Mouse (Mus musculus) hindbrain, embryonic 14.5 days (tissue): ENCODE measurements around the gene Suclg1. TPM values are rescaled to one million over a fixed set of nuclear protein-coding genes. Genes with fewer than 3 reads are reported as not detected.

Source experiments
- ATAC-seq: fragments of 200-750 bp; cut with Nextera tagmentation; 2 replicates; pipeline ENCODE4 v1.8.0; 2017; ENCODE audit warnings: moderate number of reproducible peaks, mild to moderate bottlenecking, moderate TSS enrichment, moderate library complexity; ENCODE audit not compliant: low FRiP score
- DNase-seq: peaks from one replicate; pipeline ENCODE4 v3.0.0-alpha.2; 2015; ENCODE audit warnings: low spot score
- H3K27ac ChIP-seq: fragments of 300-500 bp; sonication (generic); 2 replicates; pipeline ENCODE4 v1.5.1; 2014; ENCODE audit warnings: mild to moderate bottlenecking, moderate library complexity
- H3K27me3 ChIP-seq: fragments of 300-500 bp; sonication (generic); 2 replicates; pipeline ENCODE4 v1.6.1; 2014; ENCODE audit warnings: mild to moderate bottlenecking, low read length, mixed read lengths; ENCODE audit not compliant: control insufficient read depth, insufficient read depth
- H3K36me3 ChIP-seq: fragments of 300-500 bp; sonication (generic); replicated peaks from 2 replicates; pipeline ENCODE4 v1.6.1; 2014; ENCODE audit not compliant: control insufficient read depth, insufficient read depth
- H3K4me1 ChIP-seq: fragments of 300-500 bp; sonication (generic); replicated peaks from 2 replicates; pipeline ENCODE4 v1.6.1; 2014; ENCODE audit warnings: antibody characterized with exemption, low read length, mixed read lengths; ENCODE audit not compliant: control insufficient read depth, insufficient read depth
- H3K4me2 ChIP-seq: fragments of 300-500 bp; sonication (generic); replicated peaks from 2 replicates; pipeline ENCODE4 v1.6.1; 2014; ENCODE audit warnings: mild to moderate bottlenecking, moderate library complexity
- H3K4me3 ChIP-seq: fragments of 300-500 bp; sonication (generic); replicated peaks from 2 replicates; pipeline ENCODE4 v1.5.1; 2014; ENCODE audit warnings: mild to moderate bottlenecking, low read length
- H3K9ac ChIP-seq: fragments of 300-500 bp; sonication (generic); 2 replicates; pipeline ENCODE4 v1.6.1; 2014
- H3K9me3 ChIP-seq: fragments of 300-500 bp; sonication (generic); 2 replicates; pipeline ENCODE4 v1.6.1; 2016; ENCODE audit warnings: low read length; ENCODE audit not compliant: control insufficient read depth
- WGBS: fragments of 180-500 bp; shearing (Covaris S2); extraction: QIAGEN DNeasy Blood & Tissue Kit; methylation state at CpG from one replicate; pipeline ENCODE4 v1.1.7; 2014; 5-methylcytosine and 5-hydroxymethylcytosine counted together
- polyA plus RNA-seq: library from polyadenylated mRNA; unstranded; fragments of >200 nt; fragmentation: Nextera tagmentation; extraction: Ambion mirVana; gene quantifications from 2 replicates; pipeline ENCODE4 v1.2.1, GENCODE M21; 2014

Suclg1 gene
- polyA plus RNA-seq, 1 experiment from 2014 or later: 151 TPM

DNA sequence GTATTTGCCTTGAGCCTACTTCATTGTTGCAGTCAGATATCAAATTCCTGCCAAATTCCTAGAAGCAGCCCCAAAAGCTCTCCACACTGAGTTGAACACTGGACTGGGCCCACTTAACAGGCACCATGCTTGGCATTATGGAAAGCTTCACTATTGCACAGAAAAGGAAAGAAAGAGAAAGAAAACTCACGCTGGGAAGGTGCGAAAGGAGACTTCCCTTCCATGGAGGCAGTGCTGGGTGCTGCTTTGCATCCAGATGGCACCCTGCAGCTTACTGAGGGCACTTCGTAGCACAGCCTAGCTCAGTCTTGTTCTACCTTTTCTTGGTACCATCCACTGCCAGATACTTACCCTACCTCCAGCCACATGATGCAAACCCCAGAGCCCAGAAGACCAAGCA, 12.5 kb upstream of the Suclg1 start:
- Histone ChIP-seq H3K4me3 (no peak overlapping the region), H3K36me3 (no peaks in the 10 kb centered on the region), H3K9me3 (no peaks in the 10 kb centered on the region), H3K4me2 (no peak overlapping the region), H3K27me3 (no peaks in the 10 kb centered on the region), H3K9ac (no peak overlapping the region), H3K27ac (no peak overlapping the region), H3K4me1 (no peaks in the 10 kb centered on the region)
- ATAC-seq: no peak
- no peak for DNase-seq
- 60% methylated on average over 3 of the region's 3 CpGs for WGBS

DNA sequence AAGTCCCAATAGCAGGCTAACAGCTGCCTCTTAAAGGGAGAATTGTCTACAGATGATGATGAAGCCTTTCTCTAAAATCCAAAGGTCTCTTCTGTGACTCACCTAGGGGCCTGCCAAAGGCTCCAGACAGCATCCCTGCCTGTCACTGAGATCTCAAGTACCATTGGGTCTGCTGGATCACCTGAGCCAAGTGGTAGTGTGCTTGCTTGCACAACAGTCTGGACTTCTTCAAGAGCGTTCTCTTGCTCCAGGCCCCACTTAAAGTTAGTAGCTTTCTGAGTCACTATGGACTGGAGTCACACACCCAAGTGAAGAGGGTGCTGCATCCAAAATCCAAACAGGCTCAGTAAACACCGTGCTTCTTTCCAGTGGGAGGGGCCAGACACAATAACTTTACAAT, 1.4 kb upstream of the Suclg1 start:
- H3K27ac ChIP-seq: no peak overlapping the region
- 76% methylated on average over 2 of the region's 2 CpGs for WGBS

DNA sequence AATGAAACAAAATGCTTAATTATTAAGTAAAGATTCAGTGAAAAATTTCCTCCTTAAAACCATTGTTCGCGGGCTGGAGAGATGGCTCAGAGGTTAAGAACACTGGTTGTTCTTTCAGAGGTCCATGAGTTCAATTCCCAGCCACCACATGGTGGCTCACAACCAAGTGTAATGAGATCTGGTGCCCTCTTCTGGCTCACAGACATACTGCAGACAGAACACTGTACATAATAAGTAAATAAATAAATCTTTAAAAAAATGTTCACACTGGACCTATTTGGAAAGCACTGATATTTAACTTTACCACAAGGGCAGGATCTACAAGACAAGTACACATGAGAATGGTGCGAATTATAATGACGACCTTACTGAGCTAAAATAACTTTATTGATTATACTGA, 730 bp upstream of the Suclg1 start:
- Histone ChIP-seq H3K9me3 (no peaks in the 10 kb centered on the region), H3K36me3 (no peaks in the 10 kb centered on the region), H3K27ac (no peak overlapping the region), H3K4me1 (peaks cover 11% of the 10 kb centered on the region; the same call in 1 of the 2 replicates), H3K9ac (peak overlapping the region; percentile 89; the same call in 1 of the 2 replicates), H3K4me3 (peak overlapping the region; percentile 69), H3K27me3 (no peaks in the 10 kb centered on the region), H3K4me2 (peak overlapping the region; percentile 64)
- no peak for ATAC-seq
- DNase-seq: peak; percentile 38
- 50% methylated on average over 4 of the region's 4 CpGs for WGBS

More for the DNA sequence above, 1.4 kb upstream of the Suclg1 start:
- Histone ChIP-seq H3K4me1 (peaks cover 11% of the 10 kb centered on the region; the same call in 1 of the 2 replicates), H3K4me3 (no peak overlapping the region), H3K9ac (no peak overlapping the region), H3K9me3 (no peaks in the 10 kb centered on the region), H3K4me2 (no peak overlapping the region), H3K27me3 (no peaks in the 10 kb centered on the region), H3K36me3 (no peaks in the 10 kb centered on the region)
- no peak for DNase-seq
- ATAC-seq: no peak

DNA sequence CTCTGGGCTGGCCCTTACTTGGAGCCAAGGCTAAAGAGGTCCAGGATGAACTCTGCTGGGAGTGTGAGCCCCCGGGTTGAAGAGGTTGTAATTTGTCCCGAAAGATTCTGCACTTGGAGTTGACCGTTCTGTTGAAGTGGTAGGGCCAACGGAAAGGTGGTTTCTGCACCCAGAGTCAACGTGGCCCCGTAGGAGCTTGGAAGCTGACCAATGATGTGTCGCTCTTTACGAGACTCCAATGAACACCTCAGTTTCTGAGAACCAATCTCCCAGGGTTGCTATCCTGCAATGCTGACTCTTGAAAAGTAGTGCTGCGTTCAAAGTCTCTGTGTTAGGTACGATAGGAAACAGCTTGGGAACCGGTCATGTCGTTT, 854 bp downstream of the Suclg1 start:
- H3K9me3 ChIP-seq: no peaks in the 10 kb centered on the region
- H3K9ac ChIP-seq: peak overlapping the region; percentile 89
- H3K4me1 ChIP-seq: peaks cover 11% of the 10 kb centered on the region; the same call in 1 of the 2 replicates
- ATAC-seq (no peak; the same call in 1 of the 2 replicates), DNase-seq (peak; percentile 25)
- peak overlapping the region; percentile 69 for H3K4me3 ChIP-seq
- no peak overlapping the region for H3K27ac ChIP-seq
- H3K36me3 ChIP-seq: no peaks in the 10 kb centered on the region
- H3K27me3 ChIP-seq: no peaks in the 10 kb centered on the region
- WGBS: 7% methylated on average over 12 of the region's 12 CpGs
- H3K4me2 ChIP-seq: peak overlapping the region; percentile 64

DNA sequence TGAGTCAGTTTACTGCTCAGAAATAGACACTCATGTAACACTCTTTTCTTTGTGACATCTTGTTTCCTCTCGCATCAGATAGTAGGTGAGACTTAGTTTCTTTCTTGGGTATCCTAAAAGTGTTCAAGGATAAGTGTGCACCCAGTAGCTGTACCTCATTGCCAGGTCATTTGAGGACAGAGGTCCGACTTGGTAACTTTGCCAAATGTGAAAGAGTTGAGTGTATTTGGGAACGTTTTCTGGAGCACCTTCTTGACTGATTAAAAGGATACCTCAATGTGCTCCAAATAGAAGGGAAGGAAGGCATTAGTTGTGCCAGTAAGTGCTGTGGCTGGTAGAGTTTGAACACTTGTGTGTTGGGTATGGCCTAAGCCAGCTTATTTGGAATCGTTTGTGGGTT, 1.7 kb downstream of the Suclg1 start:
- 89% methylated on average over 4 of the region's 4 CpGs for WGBS
- DNase-seq (no peak), ATAC-seq (no peak)
- H3K9me3 ChIP-seq: no peaks in the 10 kb centered on the region
- H3K4me1 ChIP-seq: peaks cover 11% of the 10 kb centered on the region; the same call in 1 of the 2 replicates
- no peak overlapping the region for H3K27ac ChIP-seq
- peak overlapping the region; percentile 64 for H3K4me2 ChIP-seq
- no peaks in the 10 kb centered on the region for H3K27me3 ChIP-seq
- no peaks in the 10 kb centered on the region for H3K36me3 ChIP-seq
- H3K4me3 ChIP-seq: peak overlapping the region; percentile 69; the same call in 1 of the 2 replicates
- H3K9ac ChIP-seq: no peak overlapping the region

DNA sequence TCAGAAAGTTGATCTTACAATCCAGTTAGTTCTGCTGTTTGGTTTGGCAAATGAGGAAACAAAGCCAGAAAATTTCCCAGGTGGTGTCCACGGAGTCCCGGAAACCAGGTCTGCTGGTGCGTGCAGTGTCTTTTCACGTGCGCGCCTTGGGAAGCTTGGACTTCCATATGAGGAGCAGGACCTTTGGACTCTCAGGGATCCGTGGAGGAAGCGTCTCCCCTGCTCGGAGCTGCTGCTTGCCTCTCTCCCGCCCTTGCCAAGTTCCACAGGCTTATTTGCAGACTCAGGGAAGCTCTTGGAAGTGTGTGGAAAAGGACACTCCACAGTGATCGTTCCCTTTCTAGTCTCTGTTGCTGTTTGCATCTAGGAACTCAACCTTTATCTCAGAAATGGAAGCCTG, 3.2 kb downstream of the Suclg1 start:
- no peaks in the 10 kb centered on the region for H3K27me3 ChIP-seq
- WGBS: 93% methylated on average over 11 of the region's 11 CpGs
- no peak overlapping the region for H3K9ac ChIP-seq
- 0 out of 2 replicates have a peak, but pooled peaks cover 3% of the 10 kb centered on the region for H3K36me3 ChIP-seq
- H3K4me2 ChIP-seq: no peak overlapping the region
- ATAC-seq: no peak
- H3K4me3 ChIP-seq: no peak overlapping the region
- H3K9me3 ChIP-seq: no peaks in the 10 kb centered on the region
- no peak for DNase-seq
- H3K4me1 ChIP-seq: peaks cover 11% of the 10 kb centered on the region; the same call in 1 of the 2 replicates
- H3K27ac ChIP-seq: no peak overlapping the region

DNA sequence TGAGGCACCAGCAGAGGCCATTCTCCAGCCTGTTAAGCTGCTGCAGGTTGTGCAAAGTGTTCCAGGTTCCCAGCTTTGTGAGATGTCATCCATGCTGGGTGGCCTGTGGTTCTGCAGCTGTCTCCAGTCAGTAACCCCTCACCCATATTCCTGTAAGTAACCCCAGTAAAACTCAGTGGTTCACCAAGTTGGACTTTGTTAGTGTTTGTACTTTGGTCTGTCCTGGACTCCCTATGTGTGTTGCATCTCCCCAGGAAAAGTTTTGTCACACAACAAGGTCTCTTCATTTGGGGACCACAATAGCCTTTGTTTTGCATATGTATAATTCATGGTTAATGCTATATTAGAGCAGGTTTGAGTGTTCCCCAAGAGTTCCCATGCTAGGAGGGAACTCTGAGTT, 4.2 kb downstream of the Suclg1 start:
- Histone ChIP-seq H3K9ac (no peak overlapping the region), H3K27ac (no peak overlapping the region), H3K9me3 (no peaks in the 10 kb centered on the region), H3K36me3 (0 out of 2 replicates have a peak, but pooled peaks cover 12% of the 10 kb centered on the region), H3K27me3 (no peaks in the 10 kb centered on the region), H3K4me2 (no peak overlapping the region), H3K4me1 (peaks cover 11% of the 10 kb centered on the region; the same call in 1 of the 2 replicates), H3K4me3 (no peak overlapping the region)
- DNase-seq (no peak), ATAC-seq (no peak)

DNA sequence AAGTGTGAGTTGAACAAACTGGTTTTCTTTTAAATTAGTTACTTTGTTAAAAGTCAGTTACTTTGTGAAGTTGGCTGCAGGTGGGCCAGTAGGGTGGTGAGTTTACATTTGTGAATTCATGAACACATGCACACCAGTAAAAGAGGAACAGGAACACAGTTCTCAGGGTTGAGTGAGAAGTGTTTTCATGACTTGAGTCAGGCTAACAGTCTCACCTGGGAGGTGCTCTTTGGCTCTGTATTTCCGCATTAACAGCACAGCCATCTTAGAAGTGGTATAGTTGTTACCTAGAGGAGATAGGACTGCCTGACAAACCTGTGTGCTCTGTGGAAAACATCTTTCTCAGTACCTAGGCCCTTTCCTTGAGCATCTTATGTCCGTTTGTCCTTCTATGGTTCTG, 4.8 kb downstream of the Suclg1 start:
- no peak for ATAC-seq
- peaks cover 11% of the 10 kb centered on the region; the same call in 1 of the 2 replicates for H3K4me1 ChIP-seq
- no peaks in the 10 kb centered on the region for H3K9me3 ChIP-seq
- no peak overlapping the region for H3K27ac ChIP-seq
- no peak overlapping the region for H3K4me3 ChIP-seq
- H3K9ac ChIP-seq: no peak overlapping the region
- H3K27me3 ChIP-seq: no peaks in the 10 kb centered on the region
- no peak overlapping the region for H3K4me2 ChIP-seq
- no peak for DNase-seq
- 94% methylated on average over 2 of the region's 2 CpGs for WGBS
- peaks cover 16% of the 10 kb centered on the region for H3K36me3 ChIP-seq

DNA sequence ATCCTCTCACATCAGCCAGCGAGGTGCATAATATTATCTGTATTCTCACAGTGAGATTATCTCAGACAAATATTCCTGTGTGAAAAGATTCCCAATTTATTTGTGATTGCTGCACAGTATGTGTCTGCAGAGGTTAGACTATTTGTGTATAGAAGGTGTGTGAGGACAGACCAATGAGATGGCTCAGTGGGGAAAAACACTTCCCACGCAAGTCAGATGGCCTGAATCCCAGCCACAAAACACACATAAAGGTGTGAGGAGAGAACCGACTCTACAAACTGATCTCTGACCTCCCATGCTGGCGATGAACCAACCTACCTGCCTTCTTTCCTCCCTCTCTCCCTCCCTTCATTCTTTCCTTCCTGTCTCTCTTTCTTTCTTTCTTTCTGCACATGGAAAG, 5.4 kb downstream of the Suclg1 start:
- DNase-seq: no peak
- H3K27ac ChIP-seq: no peak overlapping the region
- H3K4me3 ChIP-seq: no peak overlapping the region
- H3K36me3 ChIP-seq: peaks cover 21% of the 10 kb centered on the region
- ATAC-seq: no peak
- 97% methylated on average over 4 of the region's 4 CpGs for WGBS
- no peaks in the 10 kb centered on the region for H3K9me3 ChIP-seq
- H3K27me3 ChIP-seq: no peaks in the 10 kb centered on the region
- H3K4me1 ChIP-seq: peaks cover 11% of the 10 kb centered on the region; the same call in 1 of the 2 replicates
- H3K4me2 ChIP-seq: no peak overlapping the region
- no peak overlapping the region for H3K9ac ChIP-seq
